Mouse (Mus musculus) ES-E14 (cell line): ENCODE results near the gene Zfp213.

Source experiments
- CHD2 ChIP-seq: IDR thresholded peaks from 2 replicates; pipeline ENCODE4 v1.6.1; 2014; ENCODE audit warnings: mild to moderate bottlenecking, low read depth, low read length, inconsistent platforms
- HCFC1 ChIP-seq: IDR thresholded peaks from 2 replicates; pipeline ENCODE4 v1.6.1; 2012; ENCODE audit warnings: low read length, inconsistent platforms, borderline replicate concordance; ENCODE audit not compliant: insufficient read depth

DNA sequence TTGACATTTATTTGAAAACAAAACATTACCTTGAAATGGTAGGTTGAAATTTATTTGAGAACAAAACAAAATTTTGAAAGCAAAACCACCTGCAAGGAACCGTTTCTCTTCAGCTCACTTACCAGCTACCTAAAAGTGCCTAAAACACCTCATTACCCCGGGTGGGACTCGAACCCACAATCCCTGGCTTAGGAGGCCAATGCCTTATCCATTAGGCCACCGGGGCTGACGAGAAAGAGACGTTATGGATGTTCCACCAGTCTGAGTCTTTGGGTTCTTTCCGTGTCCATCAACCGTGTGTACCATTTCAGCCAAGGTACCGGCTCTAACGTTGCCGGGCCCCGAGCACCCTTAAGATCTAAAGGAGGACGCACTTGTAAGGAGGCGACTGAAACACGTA is 15.4 kb downstream of the Zfp213 start:
- no peak for TF ChIP-seq CHD2
- TF ChIP-seq HCFC1 = no peak
